Mouse (Mus musculus): Measurements from ENCODE around the gene Mmachc. TPM values are rescaled to one million over a fixed set of nuclear protein-coding genes. Genes with fewer than 3 reads are reported as not detected.

Mmachc gene
- polyA plus RNA-seq, 1 experiment: 4.4 TPM

DNA sequence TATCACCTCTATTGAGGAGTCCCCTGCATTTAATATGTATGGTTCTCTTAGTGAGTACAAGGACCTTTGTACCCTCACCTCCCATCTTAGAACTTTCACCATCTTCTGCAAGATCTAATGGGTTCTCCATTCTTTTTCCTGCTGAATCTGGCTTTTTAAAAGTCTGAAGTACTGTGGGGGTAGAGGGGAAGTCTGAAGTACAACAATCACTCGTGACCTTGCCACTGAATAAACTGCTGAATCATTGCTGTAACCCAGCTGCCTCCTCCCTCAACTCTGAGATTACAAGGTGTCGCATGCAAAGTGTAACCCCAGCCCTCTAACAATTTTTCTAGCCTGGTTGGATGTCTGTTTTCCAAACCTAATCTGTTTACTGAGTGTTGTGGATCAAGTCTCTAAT, 53.1 kb downstream of the Mmachc start:
- Histone ChIP-seq H3K4me1 (ENCODE audit: control insufficient read depth, insufficient read depth, insufficient read length) (peaks cover 3% of the 10 kb centered on the region; the same call in 1 of the 2 replicates), H3K27ac (ENCODE audit: insufficient read depth, low read length) (no peak overlapping the region), H3K27me3 (ENCODE audit: control insufficient read depth, insufficient read depth, low read length) (no peaks in the 10 kb centered on the region), H3K36me3 (ENCODE audit: control insufficient read depth, insufficient read depth, low read length) (no peaks in the 10 kb centered on the region), H3K4me3 (ENCODE audit: extremely low read depth, insufficient read depth, insufficient read length) (no peak overlapping the region)
- no peak for TF ChIP-seq POLR2A (IDR thresholded peaks at IDR 0.05; ENCODE audit: low read depth, low read length)
- TF ChIP-seq CTCF (IDR thresholded peaks at IDR 0.05; ENCODE audit: extremely low read depth, insufficient read depth, insufficient read length, insufficient replicate concordance): no peak
- DNase-seq (ENCODE audit: low read depth in 1 of 2, low spot score in 2 of 2): no peak
- WGBS: 30% methylated on average over 2 of the region's 2 CpGs

DNA sequence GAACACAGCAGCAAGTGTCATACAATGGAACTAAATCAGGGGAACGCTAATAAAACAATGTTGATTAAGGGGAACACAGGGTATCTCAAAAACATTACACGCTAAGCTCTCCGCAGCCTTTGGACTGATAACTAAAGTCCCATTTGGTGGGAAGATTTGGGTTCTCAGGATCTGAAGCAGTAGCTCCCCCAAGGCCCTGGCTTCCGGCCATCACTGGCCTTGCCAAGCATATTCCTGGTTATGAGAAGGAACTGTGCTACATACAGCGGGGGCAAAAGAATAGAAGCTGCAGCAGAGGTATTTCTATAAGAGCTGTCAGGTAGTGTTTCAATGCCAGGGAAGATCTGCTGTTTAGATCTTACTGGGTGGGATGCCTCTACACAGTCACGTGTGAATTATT, 55.0 kb downstream of the Mmachc start:
- peaks cover 5% of the 10 kb centered on the region; the same call in 1 of the 2 replicates for H3K4me1 ChIP-seq (ENCODE audit: control insufficient read depth, insufficient read depth, insufficient read length)
- no peak for TF ChIP-seq POLR2A (IDR thresholded peaks at IDR 0.05; ENCODE audit: low read depth, low read length)
- TF ChIP-seq CTCF (IDR thresholded peaks at IDR 0.05; ENCODE audit: extremely low read depth, insufficient read depth, insufficient read length, insufficient replicate concordance): no peak

More for the DNA sequence above, 55.0 kb downstream of the Mmachc start:
- Histone ChIP-seq H3K27me3 (ENCODE audit: control insufficient read depth, insufficient read depth, low read length) (no peaks in the 10 kb centered on the region), H3K27ac (ENCODE audit: insufficient read depth, low read length) (no peak overlapping the region), H3K4me3 (ENCODE audit: extremely low read depth, insufficient read depth, insufficient read length) (no peak overlapping the region), H3K36me3 (ENCODE audit: control insufficient read depth, insufficient read depth, low read length) (no peaks in the 10 kb centered on the region)
- DNase-seq (ENCODE audit: low read depth in 1 of 2, low spot score in 2 of 2): no peak
- WGBS: 91% methylated on average over 6 of the region's 6 CpGs

Other genes starting within 250 kb of the Mmachc start
- 35.6 and 53.6 TPM in 2 replicates for gene Mast2, start 244.2 kb downstream of the Mmachc start, polyA plus RNA-seq (2012; rRNA removed)
- 0.97 and 1.1 TPM in 2 replicates for gene Ipp, start 200.9 kb downstream of the Mmachc start, polyA plus RNA-seq (2012; rRNA removed)
- 2.3 and 2.7 TPM in 2 replicates for gene Tmem69, start 152.5 kb downstream of the Mmachc start, polyA plus RNA-seq (2012; rRNA removed)
- 23.2 and 26.1 TPM in 2 replicates for gene Gpbp1l1, start 150.7 kb downstream of the Mmachc start, polyA plus RNA-seq (2012; rRNA removed)
- gene Ccdc17, start 111.8 kb downstream of the Mmachc start, polyA plus RNA-seq (2012; rRNA removed): 9.4 and 10.8 TPM in 2 replicates
- gene Nasp, start 80.5 kb downstream of the Mmachc start, polyA plus RNA-seq (2012; rRNA removed): 2.0 and 2.6 TPM in 2 replicates
- gene Akr1a1, start 56.7 kb downstream of the Mmachc start, polyA plus RNA-seq (2012; rRNA removed): 246 and 290 TPM in 2 replicates
- 23.9 and 27.8 TPM in 2 replicates for gene Prdx1, start 22.9 kb downstream of the Mmachc start, polyA plus RNA-seq (2012; rRNA removed)
- gene Ccdc163, start 103 bp upstream of the Mmachc start, polyA plus RNA-seq (2012; rRNA removed): 15.9 and 20.3 TPM in 2 replicates
- 3.1 and 3.6 TPM in 2 replicates for gene Tesk2, start 12.5 kb upstream of the Mmachc start, polyA plus RNA-seq (2012; rRNA removed)
- 18.7 and 23.3 TPM in 2 replicates for gene Toe1, start 99.2 kb upstream of the Mmachc start, polyA plus RNA-seq (2012; rRNA removed)
- gene Mutyh, start 99.3 kb upstream of the Mmachc start, polyA plus RNA-seq (2012; rRNA removed): 10.7 and 13.3 TPM in 2 replicates
- gene Hpdl, start 113.3 kb upstream of the Mmachc start, polyA plus RNA-seq (2012; rRNA removed): 0.22 and 0.27 TPM in 2 replicates
- gene Zswim5, start 169.0 kb upstream of the Mmachc start, polyA plus RNA-seq (2012; rRNA removed): 0.07 TPM in 2 replicates